In genomic region chr3:135582246-135582645, GRCm38 (mm10) we compare ENCODE assay signal across 18 mouse cellular contexts.
A peak's percentile ranks its signal among the peaks of the same experiment; 100 is the strongest.
DNase-seq lines count a peak whose midpoint lies in the region; ATAC-seq and TF ChIP-seq lines count a peak whose summit lies in the region.
"Had no signal": no experiment of that assay in that cellular context is flagged by ENCODE, and none has a peak within 500 bp of the region (broad histone marks: within the 10 kb centered on the region; RNA-seq: fewer than 3 reads in every experiment).

No protein-coding gene starts in this region.

- no peak overlapping the region for H3K4me2 ChIP-seq in kidney, embryonic 14.5 days (replicated peaks; ENCODE audit: low read depth, low read length)
- no peak overlapping the region for H3K4me2 ChIP-seq in heart, embryonic 11.5 days
- H3K4me2 ChIP-seq: embryonic facial prominence, embryonic 12.5 days; forebrain, embryonic 12.5 days had no signal

- ATAC-seq in cerebellum, adult (ENCODE audit: insufficient number of reproducible peaks, low FRiP score, low TSS enrichment), result 0 out of 2 replicates have a peak, but pooled peaks have one; percentile 2
- ATAC-seq in kidney, embryonic 14.5 days (ENCODE audit: low FRiP score, low TSS enrichment), result no peak
- no peak for ATAC-seq in heart, embryonic 11.5 days (replicated peaks; ENCODE audit: insufficient number of reproducible peaks, low FRiP score, low TSS enrichment)
- ATAC-seq: inflammation-experienced regulatory T-cells, adult 6 months; Patski had no signal

- 91% methylated on average over 7 of the region's 7 CpGs for WGBS in kidney, embryonic 14.5 days
- WGBS in heart, embryonic 11.5 days (ENCODE audit: insufficient replicate concordance), result 81% methylated on average over 7 of the region's 7 CpGs

- H3K9ac ChIP-seq in kidney, embryonic 14.5 days (ENCODE audit: low read depth, low read length), result no peak overlapping the region
- no peak overlapping the region for H3K9ac ChIP-seq in heart, embryonic 11.5 days (ENCODE audit: low read depth, low read length)
- H3K9ac ChIP-seq: embryonic facial prominence, embryonic 12.5 days; forebrain, embryonic 12.5 days; midbrain, embryonic 12.5 days had no signal

- intact Hi-C loops in gastrocnemius, adult 2 months (cut with DNase I), result loop anchor here (5.0 kb wide), 1 partner anchor 300 kb away; the partner anchor contains the start of gene Bdh2

- peak overlapping the region; percentile 48; the same call in 1 of the 2 replicates for H3K27ac ChIP-seq in gastrocnemius, adult 2 months
- no peak overlapping the region for H3K27ac ChIP-seq in kidney, embryonic 14.5 days (ENCODE audit: low read depth, low read length)
- H3K27ac ChIP-seq in heart, embryonic 11.5 days (ENCODE audit: low read depth, low read length), result no peak overlapping the region
- H3K27ac ChIP-seq: embryonic facial prominence, embryonic 12.5 days; forebrain, embryonic 12.5 days; midbrain, embryonic 12.5 days had no signal

- no peaks in the 10 kb centered on the region for H3K9me3 ChIP-seq in kidney, embryonic 14.5 days (ENCODE audit: control insufficient read depth, low read length)
- no peaks in the 10 kb centered on the region for H3K9me3 ChIP-seq in heart, embryonic 11.5 days (replicated peaks; ENCODE audit: control insufficient read depth, low read length)
- H3K9me3 ChIP-seq: embryonic facial prominence, embryonic 12.5 days; forebrain, embryonic 12.5 days; midbrain, embryonic 12.5 days had no signal

- peaks cover 6% of the 10 kb centered on the region; the same call in 1 of the 2 replicates for H3K4me1 ChIP-seq in kidney, embryonic 14.5 days (ENCODE audit: control insufficient read depth, insufficient read depth, low read length)
- peaks cover 30% of the 10 kb centered on the region for H3K4me1 ChIP-seq in heart, embryonic 11.5 days (ENCODE audit: control insufficient read depth, insufficient read depth, low read length)

- H3K4me3 ChIP-seq in gastrocnemius, adult 2 months, result no peak overlapping the region
- H3K4me3 ChIP-seq in kidney, embryonic 14.5 days (ENCODE audit: low read length), result no peak overlapping the region
- H3K4me3 ChIP-seq in heart, embryonic 11.5 days (ENCODE audit: low read depth, low read length), result no peak overlapping the region
- H3K4me3 ChIP-seq: embryonic facial prominence, embryonic 12.5 days; forebrain, embryonic 12.5 days; midbrain, embryonic 12.5 days had no signal

- no peak for DNase-seq in cerebellum, postnatal 4 days (ENCODE audit: low spot score in 2 of 2)
- peak; percentile 53 for DNase-seq in gastrocnemius, adult 2 months
- DNase-seq in gastrocnemius, adult 18-20 months (ENCODE audit: low spot score), result no peak
- DNase-seq in kidney, postnatal 36 days, result peak; percentile 28 to 56
- peak; percentile 28 to 33 for DNase-seq in cerebellum, postnatal 10 days
- DNase-seq: adrenal gland, postnatal 36 days; layer of hippocampus, postnatal 36 days; lung, adult 18-20 months; lung, postnatal 36 days; right cerebral cortex, postnatal 14 days had no signal

- TF ChIP-seq CTCF in gastrocnemius, adult 2 months (IDR thresholded peaks at IDR 0.05), result no peak

- H3K36me3 ChIP-seq in kidney, embryonic 14.5 days (ENCODE audit: control insufficient read depth, insufficient read depth, low read length), result peaks cover 17% of the 10 kb centered on the region
- peaks cover 4% of the 10 kb centered on the region; the same call in 1 of the 2 replicates for H3K36me3 ChIP-seq in heart, embryonic 11.5 days (ENCODE audit: control insufficient read depth, insufficient read depth, low read length)

- no peaks in the 10 kb centered on the region for H3K27me3 ChIP-seq in kidney, embryonic 14.5 days (ENCODE audit: control insufficient read depth, insufficient read depth, low read length)
- H3K27me3 ChIP-seq in heart, embryonic 11.5 days (ENCODE audit: control insufficient read depth, insufficient read depth, low read length), result no peaks in the 10 kb centered on the region
- H3K27me3 ChIP-seq: embryonic facial prominence, embryonic 12.5 days; forebrain, embryonic 12.5 days; midbrain, embryonic 12.5 days; Patski had no signal

Comparison
In these comparisons a context has a peak if more than half of its experiments do, and no peak if none do; other contexts are left out.
1. DNase-seq: peak in gastrocnemius, adult 2 months (single experiment), kidney, postnatal 36 days (2 of 2) and cerebellum, postnatal 10 days (2 of 2); none in cerebellum, postnatal 4 days (0 of 2) and gastrocnemius, adult 18-20 months (single experiment).